Mouse (Mus musculus): ENCODE results near the gene Arsk. TPM values are rescaled to one million over a fixed set of nuclear protein-coding genes. Genes with fewer than 3 reads are reported as not detected.

Arsk gene
- polyA plus RNA-seq, 1 experiment from 2014 or later, result 6.0 TPM

GRCm38 (mm10) chr13:76062569-76062968 is 35.9 kb downstream of the Arsk start:
- no peak for ATAC-seq (ENCODE audit: low FRiP score, low read depth)
- Histone ChIP-seq H3K9me3 (no peaks in the 10 kb centered on the region), H3K36me3 (peaks cover 12% of the 10 kb centered on the region; the same call in 1 of the 2 replicates), H3K4me3 (no peak overlapping the region), H3K4me1 (no peaks in the 10 kb centered on the region), H3K9ac (replicated peaks) (no peak overlapping the region), H3K27ac (replicated peaks) (no peak overlapping the region), H3K4me2 (replicated peaks) (no peak overlapping the region), H3K27me3 (peaks cover 5% of the 10 kb centered on the region; the same call in 1 of the 2 replicates)
- 94% methylated on average over 3 of the region's 3 CpGs for WGBS

GRCm38 (mm10) chr13:76062126-76062525 is 36.3 kb downstream of the Arsk start:
- H3K9ac ChIP-seq (replicated peaks), result no peak overlapping the region
- H3K27me3 ChIP-seq, result peaks cover 9% of the 10 kb centered on the region
- 92% methylated on average over 3 of the region's 3 CpGs for WGBS
- H3K4me2 ChIP-seq (replicated peaks), result no peak overlapping the region
- H3K27ac ChIP-seq (replicated peaks), result no peak overlapping the region
- H3K4me3 ChIP-seq, result no peak overlapping the region
- H3K4me1 ChIP-seq, result no peaks in the 10 kb centered on the region
- H3K9me3 ChIP-seq, result no peaks in the 10 kb centered on the region
- no peak for ATAC-seq (ENCODE audit: low FRiP score, low read depth)
- H3K36me3 ChIP-seq, result peaks cover 12% of the 10 kb centered on the region; the same call in 1 of the 2 replicates

- ATAC-seq (ENCODE audit: low FRiP score, low read depth), result no peak
- Histone ChIP-seq H3K4me1 (peaks cover 17% of the 10 kb centered on the region), H3K27ac (replicated peaks) (no peak overlapping the region), H3K9ac (replicated peaks) (no peak overlapping the region), H3K36me3 (peaks cover 6% of the 10 kb centered on the region; the same call in 1 of the 2 replicates), H3K4me3 (no peak overlapping the region), H3K27me3 (peaks cover 32% of the 10 kb centered on the region), H3K4me2 (replicated peaks) (no peak overlapping the region), H3K9me3 (no peaks in the 10 kb centered on the region)
- 87% methylated on average over 4 of the region's 4 CpGs for WGBS
Observed at GRCm38 (mm10) chr13:76059591-76059990, 38.9 kb downstream of the Arsk start.

- Histone ChIP-seq H3K27ac (replicated peaks) (no peak overlapping the region), H3K4me1 (peaks cover 17% of the 10 kb centered on the region), H3K27me3 (peaks cover 50% of the 10 kb centered on the region), H3K4me3 (no peak overlapping the region), H3K36me3 (no peaks in the 10 kb centered on the region), H3K9me3 (no peaks in the 10 kb centered on the region), H3K9ac (replicated peaks) (no peak overlapping the region), H3K4me2 (replicated peaks) (no peak overlapping the region; the same call in 1 of the 2 replicates)
- no peak for ATAC-seq (ENCODE audit: low FRiP score, low read depth)
- 68% methylated on average over 10 of the region's 10 CpGs for WGBS
Observed at GRCm38 (mm10) chr13:76057267-76058069, 41.0 kb downstream of the Arsk start.

- H3K27me3 ChIP-seq, result peaks cover 50% of the 10 kb centered on the region
- WGBS, result 8% methylated on average over 10 of the region's 10 CpGs
- H3K4me2 ChIP-seq (replicated peaks), result peak within 1 kb of the TSS; percentile 99
- peak within 1 kb of the TSS; percentile 60 for H3K9ac ChIP-seq (replicated peaks)
- H3K4me1 ChIP-seq, result peaks cover 17% of the 10 kb centered on the region
- peak within 1 kb of the TSS; percentile 55 for H3K4me3 ChIP-seq
- H3K27ac ChIP-seq (replicated peaks), result no peak within 1 kb of the TSS
- no peaks in the 10 kb centered on the region for H3K36me3 ChIP-seq
- ATAC-seq (ENCODE audit: low FRiP score, low read depth), result no peak
- no peaks in the 10 kb centered on the region for H3K9me3 ChIP-seq
Observed at GRCm38 (mm10) chr13:76056896-76057266, 41.6 kb downstream of the Arsk start, which contains the start of gene Gpr150. Gene Gpr150 (minus strand): TSS chr13:76056996.

- no peak overlapping the region for H3K27ac ChIP-seq (replicated peaks)
Observed at GRCm38 (mm10) chr13:76056261-76056724, 42.2 kb downstream of the Arsk start.

GRCm38 (mm10) chr13:76055391-76056232 is 42.8 kb downstream of the Arsk start:
- Histone ChIP-seq H3K4me3 (peak overlapping the region; percentile 55), H3K27me3 (peaks cover 50% of the 10 kb centered on the region), H3K36me3 (no peaks in the 10 kb centered on the region), H3K9ac (replicated peaks) (peak overlapping the region; percentile 60), H3K27ac (replicated peaks) (no peak overlapping the region), H3K4me1 (peaks cover 17% of the 10 kb centered on the region), H3K4me2 (replicated peaks) (peak overlapping the region; percentile 99), H3K9me3 (no peaks in the 10 kb centered on the region)
- ATAC-seq (ENCODE audit: low FRiP score, low read depth), result peak; percentile 57
- WGBS, result 1% methylated on average over 59 of the region's 59 CpGs

More at GRCm38 (mm10) chr13:76056261-76056724, 42.2 kb downstream of the Arsk start:
- Histone ChIP-seq H3K9ac (replicated peaks) (peak overlapping the region; percentile 60), H3K4me3 (peak overlapping the region; percentile 55), H3K9me3 (no peaks in the 10 kb centered on the region), H3K4me2 (replicated peaks) (peak overlapping the region; percentile 99), H3K36me3 (no peaks in the 10 kb centered on the region), H3K4me1 (peaks cover 17% of the 10 kb centered on the region), H3K27me3 (peaks cover 50% of the 10 kb centered on the region)
- ATAC-seq (ENCODE audit: low FRiP score, low read depth), result peak; percentile 91
- WGBS, result 0% methylated on average over 34 of the region's 34 CpGs

GRCm38 (mm10) chr13:76044971-76045370 is 53.5 kb downstream of the Arsk start:
- no peaks in the 10 kb centered on the region for H3K4me1 ChIP-seq
- no peaks in the 10 kb centered on the region for H3K27me3 ChIP-seq
- H3K4me2 ChIP-seq (replicated peaks), result no peak overlapping the region
- no peak for ATAC-seq (ENCODE audit: low FRiP score, low read depth)
- H3K27ac ChIP-seq (replicated peaks), result no peak overlapping the region
- no peaks in the 10 kb centered on the region for H3K36me3 ChIP-seq
- H3K9me3 ChIP-seq, result no peaks in the 10 kb centered on the region
- no peak overlapping the region for H3K9ac ChIP-seq (replicated peaks)
- no peak overlapping the region for H3K4me3 ChIP-seq

- Histone ChIP-seq H3K27me3 (no peaks in the 10 kb centered on the region), H3K9me3 (no peaks in the 10 kb centered on the region), H3K4me1 (no peaks in the 10 kb centered on the region), H3K9ac (replicated peaks) (no peak overlapping the region), H3K4me2 (replicated peaks) (no peak overlapping the region), H3K36me3 (no peaks in the 10 kb centered on the region), H3K27ac (replicated peaks) (no peak overlapping the region), H3K4me3 (no peak overlapping the region)
- ATAC-seq (ENCODE audit: low FRiP score, low read depth), result no peak
- 54% methylated on average over 1 of the region's 1 CpGs for WGBS
Observed at GRCm38 (mm10) chr13:76042455-76042854, 56.0 kb downstream of the Arsk start.

- ATAC-seq (ENCODE audit: low FRiP score, low read depth), result no peak
- no peak overlapping the region for H3K4me2 ChIP-seq (replicated peaks)
- WGBS, result 88% methylated on average over 3 of the region's 3 CpGs
Observed at GRCm38 (mm10) chr13:76024588-76024987, 73.9 kb downstream of the Arsk start.

GRCm38 (mm10) chr13:76021782-76022181 is 76.7 kb downstream of the Arsk start:
- H3K4me2 ChIP-seq (replicated peaks), result no peak overlapping the region
- H3K27me3 ChIP-seq, result no peaks in the 10 kb centered on the region
- no peak overlapping the region for H3K9ac ChIP-seq (replicated peaks)
- WGBS, result 93% methylated on average over 2 of the region's 2 CpGs
- no peak for ATAC-seq (ENCODE audit: low FRiP score, low read depth)
- no peaks in the 10 kb centered on the region for H3K36me3 ChIP-seq
- no peaks in the 10 kb centered on the region for H3K9me3 ChIP-seq
- H3K4me3 ChIP-seq, result no peak overlapping the region
- peaks cover 4% of the 10 kb centered on the region for H3K4me1 ChIP-seq
- H3K27ac ChIP-seq (replicated peaks), result no peak overlapping the region

More at GRCm38 (mm10) chr13:76024588-76024987, 73.9 kb downstream of the Arsk start:
- no peaks in the 10 kb centered on the region for H3K4me1 ChIP-seq
- no peaks in the 10 kb centered on the region for H3K36me3 ChIP-seq
- H3K27ac ChIP-seq (replicated peaks), result no peak overlapping the region
- no peaks in the 10 kb centered on the region for H3K27me3 ChIP-seq
- no peaks in the 10 kb centered on the region for H3K9me3 ChIP-seq
- H3K9ac ChIP-seq (replicated peaks), result no peak overlapping the region
- no peak overlapping the region for H3K4me3 ChIP-seq
